Mouse (Mus musculus) spleen, adult 2 months (tissue): Measurements from ENCODE around the gene Sh3bp1. TPM values are rescaled to one million over a fixed set of nuclear protein-coding genes. Genes with fewer than 3 reads are reported as not detected.

ENCODE experiments used
- DNase-seq, 2 experiments: peaks; one replicate each; pipeline versions ENCODE4 v3.0.0 to v3.0.0-alpha.2; 2012 to 2021; ENCODE audit warnings: low spot score in 2 of 2, low read depth in 1 of 2
- H3K27ac ChIP-seq: fragments of 200-500 bp; 2 replicates; pipeline ENCODE4 v1.5.1; 2012; ENCODE audit warnings: low read length, inconsistent platforms; ENCODE audit not compliant: insufficient read depth
- H3K27me3 ChIP-seq: fragments of 200-500 bp; 2 replicates; pipeline ENCODE4 v1.6.1; 2012; ENCODE audit warnings: mild to moderate bottlenecking, moderate library complexity, low read length, inconsistent platforms; ENCODE audit not compliant: control insufficient read depth, insufficient read depth
- H3K36me3 ChIP-seq: fragments of 200-500 bp; 2 replicates; pipeline ENCODE4 v1.6.1; 2012; ENCODE audit warnings: mild to moderate bottlenecking, low read length, inconsistent platforms; ENCODE audit not compliant: control insufficient read depth, insufficient read depth
- H3K4me1 ChIP-seq: fragments of 200-500 bp; 2 replicates; pipeline ENCODE4 v1.6.1; 2011; ENCODE audit warnings: inconsistent platforms; ENCODE audit not compliant: control insufficient read depth, insufficient read depth, insufficient read length
- H3K4me3 ChIP-seq: fragments of 200-500 bp; 2 replicates; pipeline ENCODE4 v1.5.1; 2011; ENCODE audit warnings: mild to moderate bottlenecking, inconsistent platforms; ENCODE audit not compliant: insufficient read depth, insufficient read length; ENCODE audit errors: extremely low read depth
- CTCF ChIP-seq: fragments of 200-500 bp; IDR thresholded peaks from 2 replicates; pipeline ENCODE4 v1.5.1; 2011; ENCODE audit warnings: mild to moderate bottlenecking, inconsistent platforms; ENCODE audit not compliant: insufficient read depth, insufficient read length, insufficient replicate concordance; ENCODE audit errors: extremely low read depth
- POLR2A ChIP-seq: fragments of 200-500 bp; IDR thresholded peaks from 2 replicates; pipeline ENCODE4 v1.6.1; 2011; ENCODE audit warnings: low read depth, low read length, inconsistent platforms
- WGBS: fragments of 180-500 bp; shearing (Covaris S2); methylation state at CpG from one replicate; pipeline ENCODE4 v1.1.7; 2018; 5-methylcytosine and 5-hydroxymethylcytosine counted together
- polyA plus RNA-seq: library from polyadenylated mRNA; depleted of rRNA; stranded (reverse); fragments of >200 nt; gene quantifications from 2 replicates; pipeline ENCODE4 v1.2.3, GENCODE M21; 2012

Sh3bp1 gene
- polyA plus RNA-seq, 1 experiment: 182 TPM

- Histone ChIP-seq H3K4me3 (no peak overlapping the region), H3K4me1 (peaks cover 13% of the 10 kb centered on the region; the same call in 1 of the 2 replicates), H3K36me3 (peaks cover 3% of the 10 kb centered on the region), H3K27me3 (no peaks in the 10 kb centered on the region), H3K27ac (no peak overlapping the region)
- no peak for DNase-seq
- TF ChIP-seq POLR2A: no peak
- no peak for TF ChIP-seq CTCF
- 90% methylated on average over 12 of the region's 12 CpGs for WGBS
These were observed 20.3 kb downstream of the Sh3bp1 start for GRCm38 (mm10) chr15:78919914-78920313.

GRCm38 (mm10) chr15:78922700-78923099 is 23.1 kb downstream of the Sh3bp1 start:
- 53% methylated on average over 7 of the region's 7 CpGs for WGBS
- peak overlapping the region; percentile 60; the same call in 1 of the 2 replicates for H3K27ac ChIP-seq

GRCm38 (mm10) chr15:78923585-78923984 is 24.0 kb downstream of the Sh3bp1 start:
- WGBS: 13% methylated on average over 6 of the region's 6 CpGs
- Histone ChIP-seq H3K27me3 (no peaks in the 10 kb centered on the region), H3K4me3 (no peak overlapping the region), H3K36me3 (no peaks in the 10 kb centered on the region), H3K27ac (peak overlapping the region; percentile 60), H3K4me1 (peaks cover 31% of the 10 kb centered on the region; the same call in 1 of the 2 replicates)
- DNase-seq: peak in 1 of 2 experiments; percentile 59
- TF ChIP-seq POLR2A (no peak), CTCF (no peak)

More at GRCm38 (mm10) chr15:78922700-78923099, 23.1 kb downstream of the Sh3bp1 start:
- Histone ChIP-seq H3K4me1 (peaks cover 31% of the 10 kb centered on the region; the same call in 1 of the 2 replicates), H3K27me3 (no peaks in the 10 kb centered on the region), H3K36me3 (peaks cover 3% of the 10 kb centered on the region), H3K4me3 (no peak overlapping the region)
- DNase-seq: no peak
- TF ChIP-seq CTCF (no peak), POLR2A (no peak)

- no peak for TF ChIP-seq POLR2A
- no peak for TF ChIP-seq CTCF
- DNase-seq: no peak
- WGBS: 76% methylated on average over 8 of the region's 8 CpGs
- Histone ChIP-seq H3K4me1 (peaks cover 31% of the 10 kb centered on the region; the same call in 1 of the 2 replicates), H3K27ac (no peak overlapping the region; the same call in 1 of the 2 replicates), H3K4me3 (no peak overlapping the region), H3K36me3 (no peaks in the 10 kb centered on the region), H3K27me3 (no peaks in the 10 kb centered on the region)
These were observed 25.6 kb downstream of the Sh3bp1 start for GRCm38 (mm10) chr15:78925129-78925528.

- no peak for TF ChIP-seq CTCF
- no peak for TF ChIP-seq POLR2A
- peak in 1 of 2 experiments; percentile 55 for DNase-seq
- Histone ChIP-seq H3K36me3 (no peaks in the 10 kb centered on the region), H3K4me3 (peak within 1 kb of the TSS; percentile 77), H3K4me1 (peaks cover 31% of the 10 kb centered on the region; the same call in 1 of the 2 replicates), H3K27me3 (no peaks in the 10 kb centered on the region), H3K27ac (peak within 1 kb of the TSS; percentile 91)
- 15% methylated on average over 20 of the region's 20 CpGs for WGBS
These were observed 26.7 kb downstream of the Sh3bp1 start, which contains the start of gene Lgals1 for GRCm38 (mm10) chr15:78926021-78926919. Gene Lgals1, plus strand, starts transcription at chr15:78926725.

GRCm38 (mm10) chr15:78927021-78927787 is 27.6 kb downstream of the Sh3bp1 start:
- no peak for TF ChIP-seq POLR2A
- no peak for TF ChIP-seq CTCF
- DNase-seq: no peak
- H3K4me1 ChIP-seq: peaks cover 31% of the 10 kb centered on the region; the same call in 1 of the 2 replicates

More at GRCm38 (mm10) chr15:78927021-78927787, 27.6 kb downstream of the Sh3bp1 start:
- 19% methylated on average over 15 of the region's 15 CpGs for WGBS
- H3K27ac ChIP-seq: peak overlapping the region; percentile 91
- H3K36me3 ChIP-seq: no peaks in the 10 kb centered on the region
- H3K27me3 ChIP-seq: no peaks in the 10 kb centered on the region
- H3K4me3 ChIP-seq: peak overlapping the region; percentile 77
